Mouse (Mus musculus) neural tube, embryonic 12.5 days (tissue): Measurements from ENCODE around the gene Ccnd3. TPM values are rescaled to one million over a fixed set of nuclear protein-coding genes. Genes with fewer than 3 reads are reported as not detected.
A peak's percentile ranks its signal among the peaks of the same experiment; 100 is the strongest.
"Not testable (repeated sequence)": the region's sequence is repeated elsewhere in the genome, so short reads cannot be mapped to it uniquely, and the experiment has no call there.

Experiments
- ATAC-seq: fragments of 200-750 bp; cut with Nextera tagmentation; 2 replicates; pipeline ENCODE4 v1.8.0; 2017; ENCODE audit warnings: low read depth, mild to moderate bottlenecking, moderate TSS enrichment, moderate library complexity; ENCODE audit not compliant: low FRiP score
- H3K27ac ChIP-seq: fragments of 300-500 bp; sonication (generic); 2 replicates; pipeline ENCODE4 v1.5.1; 2016
- H3K27me3 ChIP-seq: fragments of 300-500 bp; sonication (generic); replicated peaks from 2 replicates; pipeline ENCODE4 v1.6.1; 2016; ENCODE audit warnings: mild to moderate bottlenecking
- H3K36me3 ChIP-seq: fragments of 300-500 bp; sonication (generic); 2 replicates; pipeline ENCODE4 v1.6.1; 2016; ENCODE audit warnings: mild to moderate bottlenecking
- H3K4me1 ChIP-seq: fragments of 300-500 bp; sonication (generic); 2 replicates; pipeline ENCODE4 v1.6.1; 2016
- H3K4me2 ChIP-seq: fragments of 300-500 bp; sonication (generic); replicated peaks from 2 replicates; pipeline ENCODE4 v1.6.1; 2016; ENCODE audit warnings: mild to moderate bottlenecking
- H3K4me3 ChIP-seq: fragments of 300-500 bp; sonication (generic); 2 replicates; pipeline ENCODE4 v1.5.1; 2016
- H3K9ac ChIP-seq: fragments of 300-500 bp; sonication (generic); 2 replicates; pipeline ENCODE4 v1.6.1; 2016; ENCODE audit warnings: mild to moderate bottlenecking
- H3K9me3 ChIP-seq: fragments of 300-500 bp; sonication (generic); 2 replicates; pipeline ENCODE4 v1.6.1; 2016; ENCODE audit warnings: mild to moderate bottlenecking
- WGBS: fragments of 180-500 bp; shearing (Covaris S2); methylation state at CpG from one replicate; pipeline ENCODE4 v1.1.7; 2016; 5-methylcytosine and 5-hydroxymethylcytosine counted together
- polyA plus RNA-seq: library from polyadenylated mRNA; unstranded; fragments of >200 nt; fragmentation: Nextera tagmentation; extraction: Ambion mirVana; gene quantifications from 2 replicates; pipeline ENCODE4 v1.2.1, GENCODE M21; 2016

The Ccnd3 gene
- polyA plus RNA-seq, 1 experiment from 2014 or later, result 146 TPM

GRCm38 (mm10) chr17:47484993-47485392 lies 19.9 kb upstream of the Ccnd3 start:
- Histone ChIP-seq H3K4me2 (no peak overlapping the region), H3K9me3 (no peaks in the 10 kb centered on the region), H3K27me3 (no peaks in the 10 kb centered on the region), H3K36me3 (peaks cover 18% of the 10 kb centered on the region), H3K9ac (no peak overlapping the region), H3K4me1 (peaks cover 22% of the 10 kb centered on the region), H3K4me3 (no peak overlapping the region), H3K27ac (no peak overlapping the region; the same call in 1 of the 2 replicates)
- 7% methylated on average over 3 of the region's 3 CpGs for WGBS
- no peak for ATAC-seq

GRCm38 (mm10) chr17:47485791-47486190 lies 19.1 kb upstream of the Ccnd3 start:
- Histone ChIP-seq H3K4me2 (no peak overlapping the region), H3K36me3 (peaks cover 26% of the 10 kb centered on the region), H3K27ac (no peak overlapping the region), H3K9me3 (no peaks in the 10 kb centered on the region), H3K4me1 (peaks cover 22% of the 10 kb centered on the region), H3K9ac (no peak overlapping the region), H3K27me3 (no peaks in the 10 kb centered on the region), H3K4me3 (no peak overlapping the region)
- ATAC-seq, result no peak
- 88% methylated on average over 3 of the region's 3 CpGs for WGBS

GRCm38 (mm10) chr17:47490791-47491190 lies 14.1 kb upstream of the Ccnd3 start:
- Histone ChIP-seq H3K9ac (no peak overlapping the region), H3K36me3 (peaks cover 74% of the 10 kb centered on the region), H3K27ac (no peak overlapping the region), H3K4me1 (0 out of 2 replicates have a peak, but pooled peaks cover 2% of the 10 kb centered on the region), H3K4me3 (no peak overlapping the region), H3K27me3 (no peaks in the 10 kb centered on the region), H3K9me3 (no peaks in the 10 kb centered on the region), H3K4me2 (no peak overlapping the region)
- no peak for ATAC-seq
- 84% methylated on average over 9 of the region's 9 CpGs for WGBS

- peaks cover 88% of the 10 kb centered on the region for H3K36me3 ChIP-seq
- H3K4me1 ChIP-seq, result no peaks in the 10 kb centered on the region
- H3K4me3 ChIP-seq, result no peak overlapping the region
- H3K9me3 ChIP-seq, result no peaks in the 10 kb centered on the region
- 85% methylated on average over 6 of the region's 6 CpGs for WGBS
- H3K27me3 ChIP-seq, result no peaks in the 10 kb centered on the region
- H3K9ac ChIP-seq, result no peak overlapping the region
- ATAC-seq, result no peak
- H3K27ac ChIP-seq, result no peak overlapping the region
- H3K4me2 ChIP-seq, result no peak overlapping the region
Measured at GRCm38 (mm10) chr17:47492731-47493130, 12.1 kb upstream of the Ccnd3 start.

- Histone ChIP-seq H3K36me3 (peaks cover 91% of the 10 kb centered on the region), H3K4me2 (no peak overlapping the region), H3K27ac (no peak overlapping the region), H3K9ac (no peak overlapping the region), H3K4me1 (no peaks in the 10 kb centered on the region), H3K9me3 (no peaks in the 10 kb centered on the region), H3K4me3 (no peak overlapping the region), H3K27me3 (no peaks in the 10 kb centered on the region)
- WGBS, result 89% methylated on average over 6 of the region's 6 CpGs
- ATAC-seq, result no peak
Measured at GRCm38 (mm10) chr17:47493653-47494052, 11.2 kb upstream of the Ccnd3 start.

GRCm38 (mm10) chr17:47494132-47494531 lies 10.7 kb upstream of the Ccnd3 start:
- Histone ChIP-seq H3K9ac (no peak overlapping the region), H3K4me1 (no peaks in the 10 kb centered on the region), H3K4me3 (no peak overlapping the region), H3K27ac (no peak overlapping the region), H3K36me3 (peaks cover 90% of the 10 kb centered on the region), H3K4me2 (no peak overlapping the region), H3K9me3 (no peaks in the 10 kb centered on the region), H3K27me3 (no peaks in the 10 kb centered on the region)
- no peak for ATAC-seq
- WGBS, result 90% methylated on average over 11 of the region's 11 CpGs

- peak overlapping the region; percentile 53 for H3K4me3 ChIP-seq
- whole genome bisulfite sequencing, result 11% methylated on average over 11 of the region's 11 CpGs
- H3K9me3 ChIP-seq, result no peaks in the 10 kb centered on the region
- peak overlapping the region; percentile 62 for H3K9ac ChIP-seq
- H3K4me2 ChIP-seq, result peak overlapping the region; percentile 88
- peaks cover 21% of the 10 kb centered on the region for H3K36me3 ChIP-seq
- peaks cover 18% of the 10 kb centered on the region for H3K4me1 ChIP-seq
- H3K27ac ChIP-seq, result no peak overlapping the region
- no peaks in the 10 kb centered on the region for H3K27me3 ChIP-seq
- ATAC-seq, result no peak
Measured at GRCm38 (mm10) chr17:47501531-47501930, 3.3 kb upstream of the Ccnd3 start.

- peak within 1 kb of the TSS; percentile 53 for H3K4me3 ChIP-seq
- H3K27ac ChIP-seq, result no peak within 1 kb of the TSS
- WGBS, result 3% methylated on average over 40 of the region's 40 CpGs
Measured at GRCm38 (mm10) chr17:47501946-47502706, 2.7 kb upstream of the Ccnd3 start, which contains the start of gene Taf8. Gene Taf8 (minus strand): TSS chr17:47502292.

GRCm38 (mm10) chr17:47502707-47503045 lies 2.2 kb upstream of the Ccnd3 start:
- H3K4me1 ChIP-seq, result peaks cover 18% of the 10 kb centered on the region
- not testable (repeated sequence) for H3K9ac ChIP-seq, H3K4me3 ChIP-seq, ATAC-seq, H3K27me3 ChIP-seq, H3K4me2 ChIP-seq, H3K9me3 ChIP-seq, H3K27ac ChIP-seq
- peaks cover 13% of the 10 kb centered on the region for H3K36me3 ChIP-seq
- WGBS, result 79% methylated on average over 6 of the region's 6 CpGs

More at GRCm38 (mm10) chr17:47501946-47502706, 2.7 kb upstream of the Ccnd3 start, which contains the start of gene Taf8:
- Histone ChIP-seq H3K4me2 (peak within 1 kb of the TSS; percentile 88), H3K36me3 (peaks cover 16% of the 10 kb centered on the region), H3K27me3 (no peaks in the 10 kb centered on the region), H3K9me3 (no peaks in the 10 kb centered on the region), H3K4me1 (peaks cover 18% of the 10 kb centered on the region), H3K9ac (peak within 1 kb of the TSS; percentile 62)
- peak; percentile 97 for ATAC-seq

- Histone ChIP-seq H3K4me1 (peaks cover 18% of the 10 kb centered on the region), H3K36me3 (peaks cover 5% of the 10 kb centered on the region), H3K4me3 (no peak overlapping the region), H3K27ac (no peak overlapping the region), H3K9ac (no peak overlapping the region), H3K9me3 (no peaks in the 10 kb centered on the region), H3K4me2 (no peak overlapping the region), H3K27me3 (no peaks in the 10 kb centered on the region)
- ATAC-seq, result no peak
Measured at GRCm38 (mm10) chr17:47503689-47504088, 1.2 kb upstream of the Ccnd3 start.

GRCm38 (mm10) chr17:47504228-47504627 lies 623 bp upstream of the Ccnd3 start:
- peak overlapping the region; percentile 66 for H3K4me2 ChIP-seq
- H3K36me3 ChIP-seq, result peaks cover under 1% of the 10 kb centered on the region; the same call in 1 of the 2 replicates
- H3K27me3 ChIP-seq, result no peaks in the 10 kb centered on the region
- WGBS, result 71% methylated on average over 5 of the region's 5 CpGs
- no peak overlapping the region for H3K4me3 ChIP-seq
- H3K9me3 ChIP-seq, result no peaks in the 10 kb centered on the region
- no peak overlapping the region for H3K27ac ChIP-seq
- peaks cover 18% of the 10 kb centered on the region for H3K4me1 ChIP-seq
- H3K9ac ChIP-seq, result no peak overlapping the region
- ATAC-seq, result no peak

- Histone ChIP-seq H3K9ac (no peak overlapping the region), H3K27ac (no peak overlapping the region), H3K27me3 (no peaks in the 10 kb centered on the region), H3K4me1 (peaks cover 18% of the 10 kb centered on the region), H3K4me2 (peak overlapping the region; percentile 66), H3K9me3 (no peaks in the 10 kb centered on the region), H3K4me3 (no peak overlapping the region), H3K36me3 (no peaks in the 10 kb centered on the region)
- ATAC-seq, result no peak
- 70% methylated on average over 2 of the region's 2 CpGs for WGBS
Measured at GRCm38 (mm10) chr17:47505566-47505965, 715 bp downstream of the Ccnd3 start.

GRCm38 (mm10) chr17:47506042-47506441 lies 1.2 kb downstream of the Ccnd3 start:
- WGBS, result 96% methylated on average over 1 of the region's 1 CpGs
- H3K4me2 ChIP-seq, result peak overlapping the region; percentile 66; the same call in 1 of the 2 replicates
- peaks cover 17% of the 10 kb centered on the region for H3K4me1 ChIP-seq
- no peaks in the 10 kb centered on the region for H3K27me3 ChIP-seq
- ATAC-seq, result no peak
- no peak overlapping the region for H3K9ac ChIP-seq
- H3K9me3 ChIP-seq, result no peaks in the 10 kb centered on the region
- H3K4me3 ChIP-seq, result no peak overlapping the region
- no peaks in the 10 kb centered on the region for H3K36me3 ChIP-seq
- H3K27ac ChIP-seq, result no peak overlapping the region
